Mouse (Mus musculus) megakaryocyte progenitor cell, adult 5-6 weeks (primary cell): ENCODE measurements around the gene Mthfs. TPM values are rescaled to one million over a fixed set of nuclear protein-coding genes. Genes with fewer than 3 reads are reported as not detected.
"Not testable (repeated sequence)": the region's sequence is repeated elsewhere in the genome, so short reads cannot be mapped to it uniquely, and the experiment has no call there.

Source experiments
- ATAC-seq: replicated peaks from 2 replicates; pipeline ENCODE4 v1.8.0; 2016; ENCODE audit warnings: mild to moderate bottlenecking, moderate TSS enrichment, inconsistent platforms; ENCODE audit not compliant: poor library complexity
- total RNA-seq, 2 experiments: library from RNA; stranded (forward) in 1 of 2; stranded (reverse) in 1 of 2; fragments of 157-497, 149-512 nt in 1 of 2; fragments of 200-1000 nt in 1 of 2; gene quantifications; 2 replicates each; pipeline versions ENCODE4 v1.2.3 to v1.2.4; 2015 to 2017

Gene Mthfs
- total RNA-seq, 2 experiments from 2014 or later = 13.8 to 23.7 TPM

GRCm38 (mm10) chr9:89238976-89239505, 28.6 kb downstream of the Mthfs start:
- ATAC-seq = not testable (repeated sequence)

- not testable (repeated sequence) for ATAC-seq
Measured at GRCm38 (mm10) chr9:89240516-89241019, 30.1 kb downstream of the Mthfs start.

DNA sequence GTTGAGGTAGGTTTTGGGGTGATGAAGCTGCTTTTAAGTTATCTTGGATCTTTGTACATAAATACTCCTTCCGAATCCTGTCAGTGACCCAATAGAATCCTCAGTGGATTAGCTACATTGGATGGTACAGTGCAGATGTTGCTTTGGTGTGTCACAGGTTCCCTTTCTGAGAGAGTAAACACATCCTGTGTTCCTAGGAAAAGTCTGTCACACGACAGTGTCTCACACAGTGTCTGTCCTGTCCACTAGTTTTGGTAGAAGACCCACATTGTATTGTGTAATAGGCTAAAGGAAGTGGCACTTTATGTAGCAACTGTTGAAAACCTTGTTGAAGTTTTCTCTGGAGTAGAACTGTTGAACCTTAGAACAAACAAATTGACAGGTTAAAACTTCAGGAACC, 42.9 kb downstream of the Mthfs start:
- peak; percentile 79 for ATAC-seq

DNA sequence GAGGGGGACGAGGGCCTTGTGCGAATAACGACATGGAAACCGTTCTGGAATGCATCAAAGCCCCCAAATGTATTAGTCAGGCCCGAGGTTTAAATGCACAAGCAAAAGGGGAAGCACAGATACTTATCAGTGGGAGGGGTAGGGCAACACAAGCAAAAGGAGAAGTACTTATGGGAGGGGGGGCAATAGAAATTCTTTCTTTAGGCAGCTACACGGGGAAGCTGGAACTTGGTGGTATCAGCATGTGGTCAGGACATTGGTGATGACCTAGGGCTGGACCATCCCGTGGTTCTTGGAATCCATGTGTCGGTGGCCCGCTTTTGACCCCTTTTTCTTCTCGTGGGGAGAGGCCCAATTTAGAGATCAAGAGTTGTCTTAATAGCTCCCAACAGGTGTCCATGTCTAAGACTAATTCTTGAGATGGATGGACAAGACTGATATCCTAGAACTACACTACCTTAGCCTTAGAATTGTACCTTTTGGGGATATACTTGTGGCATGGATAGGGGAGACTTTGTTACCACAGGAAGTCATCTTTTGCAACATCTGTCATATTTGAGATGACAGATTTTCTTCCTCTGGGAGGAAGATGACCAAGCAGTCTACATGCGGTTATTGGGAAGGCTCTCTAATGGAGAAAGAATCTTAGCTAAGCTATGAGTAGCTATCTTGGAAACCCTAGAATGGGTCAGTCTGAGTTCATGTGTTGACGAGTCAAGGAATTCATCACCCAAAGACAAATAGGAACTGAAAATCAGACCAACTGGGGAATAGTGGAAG, 46.3 kb downstream of the Mthfs start:
- peak; percentile 73 for ATAC-seq

GRCm38 (mm10) chr9:89263968-89264367, 53.5 kb downstream of the Mthfs start:
- no peak for ATAC-seq

GRCm38 (mm10) chr9:89264571-89264970, 54.1 kb downstream of the Mthfs start:
- ATAC-seq = no peak

- peak; percentile 66 for ATAC-seq
Measured at GRCm38 (mm10) chr9:89267093-89267492, 56.6 kb downstream of the Mthfs start.

DNA sequence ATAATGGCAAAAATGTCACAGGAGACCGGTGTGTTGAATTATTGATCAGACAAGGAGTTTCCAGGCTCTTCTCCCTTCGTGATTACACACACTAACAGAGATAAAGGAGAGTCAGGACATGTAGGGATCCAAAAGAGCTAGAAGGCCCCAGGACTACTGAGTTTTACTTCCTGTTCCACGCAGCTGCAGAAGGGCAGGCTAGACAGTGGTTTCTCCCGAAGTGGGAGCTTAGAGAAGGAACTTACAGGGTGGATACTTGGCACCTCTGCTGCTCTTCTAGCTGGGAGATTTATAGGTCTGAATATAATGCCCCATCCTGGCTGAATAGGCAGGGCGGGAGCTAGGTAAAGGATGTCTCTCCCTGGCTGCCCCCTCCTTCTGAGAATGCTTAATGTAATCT, 57.1 kb downstream of the Mthfs start:
- ATAC-seq = peak; percentile 80

GRCm38 (mm10) chr9:89270376-89270775, 59.9 kb downstream of the Mthfs start:
- no peak for ATAC-seq

DNA sequence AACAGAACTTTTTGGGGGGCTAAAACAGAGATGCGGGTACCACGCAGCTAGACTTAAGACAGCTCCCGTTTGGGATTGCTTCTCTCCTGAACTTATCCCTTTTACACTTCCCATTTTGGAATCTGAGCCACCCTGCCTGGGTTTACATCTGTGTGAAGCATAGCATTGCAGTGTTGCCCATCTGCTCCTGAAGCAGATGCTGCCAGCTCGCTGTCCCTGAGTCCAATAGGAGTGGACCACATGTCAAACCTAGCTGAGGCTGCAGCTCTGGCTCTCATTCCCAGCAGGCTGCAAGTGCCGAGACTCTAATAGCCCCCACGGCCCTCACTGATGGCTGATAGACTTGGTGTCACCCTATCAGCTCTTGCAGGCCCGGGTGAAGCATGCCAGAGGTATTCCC, 63.3 kb downstream of the Mthfs start:
- ATAC-seq = no peak

DNA sequence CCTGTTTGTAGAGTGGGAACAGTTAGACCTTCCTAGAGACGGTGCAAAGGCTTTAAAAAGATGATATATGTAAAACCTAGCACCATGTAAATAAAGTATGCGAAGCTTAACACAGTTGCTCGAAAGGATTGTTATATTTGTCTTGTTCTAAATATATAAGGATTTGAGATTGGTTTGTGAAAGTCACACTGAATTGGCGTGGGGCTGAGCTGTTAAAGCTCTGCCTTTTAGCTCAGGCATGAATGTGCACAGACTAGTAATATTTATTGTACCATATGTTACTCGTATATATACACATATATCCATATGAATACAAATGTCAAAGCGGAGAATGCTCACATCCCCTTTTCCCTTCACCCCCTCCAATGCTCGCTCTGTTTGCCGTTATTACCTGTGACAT, 67.7 kb downstream of the Mthfs start:
- ATAC-seq = no peak

DNA sequence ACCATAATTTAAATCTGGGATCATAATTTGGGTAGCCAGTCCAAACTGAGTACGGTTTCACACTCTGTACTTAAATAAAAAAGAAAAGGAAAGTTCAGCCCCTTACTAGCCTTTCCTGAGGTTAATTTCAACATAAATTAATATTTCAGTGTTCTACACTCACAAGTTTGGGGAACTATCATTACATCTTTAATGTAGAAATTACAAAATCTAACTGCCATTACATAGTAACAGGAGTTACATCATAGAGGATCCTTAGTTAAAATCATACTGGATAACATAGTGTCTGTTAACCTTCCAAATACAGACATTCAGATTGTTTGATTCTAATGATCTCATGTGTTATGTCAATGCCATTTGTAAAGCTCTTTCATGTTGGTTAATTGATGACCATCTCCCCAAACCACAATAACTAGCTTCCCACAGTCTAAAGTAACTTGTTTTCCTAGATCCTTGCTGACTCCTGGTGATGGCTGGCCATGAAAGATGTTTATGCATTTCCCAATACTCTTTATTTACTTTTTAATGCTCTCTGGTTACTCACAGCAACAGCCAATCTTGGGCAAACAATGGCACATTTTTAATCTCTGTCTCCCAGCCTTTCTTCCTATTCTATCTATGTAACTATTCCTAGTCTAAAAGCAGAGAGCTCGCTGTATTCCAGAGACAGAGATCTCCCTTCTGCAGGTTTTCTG, 72.0 kb downstream of the Mthfs start:
- ATAC-seq = peak; percentile 90

DNA sequence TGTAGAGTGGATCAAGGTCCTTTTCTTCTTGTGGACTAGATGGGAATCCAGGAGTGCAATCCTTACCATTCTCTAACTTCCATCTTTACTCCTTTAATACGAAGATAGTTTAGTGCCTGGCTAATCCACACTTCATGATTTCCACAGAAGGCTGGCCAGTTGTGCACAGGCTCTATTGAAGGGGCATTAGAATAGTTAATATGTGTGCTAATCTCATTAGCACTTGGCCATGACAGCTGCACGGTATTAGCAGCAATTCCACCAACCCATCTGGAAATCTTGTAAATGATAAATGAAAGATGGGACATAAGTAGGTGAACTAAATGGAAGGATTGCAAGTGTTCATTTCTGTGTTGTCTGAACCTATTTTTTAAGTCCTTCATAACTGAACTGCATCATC, 77.6 kb downstream of the Mthfs start:
- no peak for ATAC-seq

DNA sequence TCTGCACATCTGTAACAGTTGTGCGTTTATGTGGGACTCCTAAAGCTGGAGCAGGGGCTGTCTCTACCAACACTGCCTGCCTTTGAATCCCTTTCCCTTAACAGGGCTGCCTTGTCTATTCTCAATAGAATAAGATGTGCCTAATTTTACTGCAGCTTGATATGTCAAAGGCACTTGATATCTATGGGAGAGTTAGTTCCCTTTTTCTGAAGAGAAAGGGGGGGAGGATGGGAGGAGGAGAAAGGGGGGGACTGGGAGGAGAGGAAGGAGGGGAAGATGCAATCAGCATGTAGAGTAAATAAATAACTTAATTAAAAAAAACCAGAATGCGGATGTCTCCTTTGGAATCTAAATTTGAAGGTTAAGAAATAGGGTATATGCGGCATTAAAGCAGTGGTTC, 82.9 kb downstream of the Mthfs start:
- peak; percentile 96 for ATAC-seq

DNA sequence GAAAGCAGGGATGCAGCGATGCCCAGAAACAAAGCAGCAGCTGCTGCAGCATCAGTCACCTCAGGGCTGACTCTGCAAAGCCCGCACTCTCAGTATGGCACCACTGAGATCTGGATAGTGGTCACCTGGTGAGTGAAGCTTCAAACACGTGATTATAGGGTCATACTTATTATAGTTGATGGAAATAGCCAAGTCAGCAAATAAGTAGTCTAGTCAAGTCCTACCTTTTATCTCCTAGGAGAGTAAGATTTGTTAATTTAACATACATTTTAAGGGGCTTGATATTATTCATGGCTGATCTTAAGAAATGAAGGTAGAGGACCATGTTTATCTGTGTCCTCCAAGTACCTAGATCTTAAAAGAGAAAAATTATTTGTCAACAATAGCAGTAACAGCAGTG, 83.6 kb downstream of the Mthfs start:
- ATAC-seq = no peak

DNA sequence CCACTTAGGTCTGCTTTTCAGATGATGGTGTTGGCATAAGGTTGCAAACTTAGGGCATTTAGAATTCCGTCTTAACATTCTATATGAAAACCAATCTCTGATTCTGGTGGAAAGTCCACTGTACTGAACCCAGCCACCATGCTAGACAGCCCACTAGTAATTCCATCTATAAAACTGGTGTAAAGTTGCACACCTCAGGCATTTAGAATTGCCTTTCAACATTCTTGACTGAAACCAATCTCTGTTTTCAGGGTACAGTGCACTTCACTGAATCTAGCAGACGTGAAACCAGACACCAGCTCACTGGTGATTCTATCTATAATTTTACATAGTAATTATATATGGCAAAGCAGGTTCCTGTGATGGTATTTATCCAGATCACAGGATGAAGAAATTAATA, 95.2 kb downstream of the Mthfs start:
- no peak for ATAC-seq

GRCm38 (mm10) chr9:89308357-89309194, 98.1 kb downstream of the Mthfs start:
- no peak for ATAC-seq

DNA sequence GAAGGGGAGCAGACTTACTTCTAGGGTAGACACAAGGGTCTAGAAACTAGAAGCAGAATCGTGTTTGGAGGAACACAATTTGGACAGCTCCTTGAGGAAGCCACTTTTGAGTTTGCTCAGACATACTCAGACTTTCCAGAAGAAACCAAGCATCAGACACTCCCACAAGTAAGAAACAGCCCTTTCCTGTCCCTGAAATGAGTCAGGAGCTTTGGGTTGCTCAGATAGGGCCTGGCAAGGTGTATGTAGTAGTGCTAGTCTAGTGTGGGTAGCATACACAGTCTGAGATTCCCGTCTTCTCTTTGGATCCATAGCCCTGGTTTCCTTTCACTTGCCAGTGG, 98.7 kb downstream of the Mthfs start:
- ATAC-seq = no peak

DNA sequence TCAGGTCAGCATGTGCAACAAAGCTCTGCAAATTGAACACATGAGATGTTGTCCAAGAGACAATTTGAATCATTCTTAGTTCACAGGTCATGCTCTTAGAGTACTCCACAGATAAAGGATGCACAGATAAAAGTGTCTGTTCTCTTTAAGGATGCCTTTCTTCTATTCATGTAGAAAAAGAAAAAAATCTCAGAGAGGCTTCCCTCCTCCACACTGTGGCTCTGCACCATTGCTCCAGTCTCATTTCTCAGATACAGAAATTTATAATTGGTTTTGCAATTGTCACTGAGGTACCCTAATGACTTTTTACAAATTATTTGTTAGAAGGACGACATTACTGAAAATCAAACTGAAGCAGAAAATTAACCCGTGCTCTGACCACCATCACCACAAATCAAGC, 101.2 kb downstream of the Mthfs start:
- no peak for ATAC-seq

DNA sequence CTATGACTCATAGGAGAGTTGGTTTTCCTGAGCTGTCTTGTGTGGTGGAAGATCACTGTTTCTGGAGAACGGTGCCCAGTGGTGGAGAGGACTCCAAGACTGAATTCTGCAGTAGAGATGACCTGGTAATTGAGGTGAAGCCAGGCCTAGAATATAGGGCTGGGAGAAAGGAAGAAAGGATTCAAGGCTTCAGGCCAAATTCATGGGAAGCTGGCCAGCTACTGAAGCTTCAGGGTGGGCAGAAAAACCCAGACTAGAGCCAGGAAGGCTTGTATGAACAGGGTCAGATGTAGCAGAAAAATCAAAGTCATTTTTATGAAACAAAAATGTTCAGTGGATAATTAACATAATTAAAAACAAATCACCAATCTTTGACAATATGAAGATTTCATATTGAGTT, 163.3 kb downstream of the Mthfs start:
- ATAC-seq = no peak

DNA sequence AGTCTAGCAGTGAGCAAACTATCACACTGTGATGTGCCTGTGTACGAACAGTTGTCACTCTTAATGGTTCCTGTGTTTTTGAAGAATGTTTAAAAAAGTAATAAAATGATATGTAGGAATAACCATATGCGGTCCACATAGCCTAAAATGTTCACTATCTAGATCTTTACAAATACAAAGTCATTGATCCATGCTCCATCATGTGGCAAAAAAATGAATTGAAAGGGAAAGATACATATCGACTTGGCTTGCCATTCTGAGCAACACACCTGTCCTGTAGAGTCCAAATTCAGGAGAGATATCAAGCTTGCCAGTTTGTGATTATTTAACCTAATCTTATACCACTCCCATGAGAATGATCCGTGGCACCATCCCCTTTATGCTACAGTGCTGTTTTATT, 164.2 kb downstream of the Mthfs start:
- no peak for ATAC-seq
